Mouse (Mus musculus) liver, adult 2 months (tissue): ENCODE data around the gene Gabrb3. TPM values are rescaled to one million over a fixed set of nuclear protein-coding genes. Genes with fewer than 3 reads are reported as not detected.

Experiments used
- DNase-seq: peaks from one replicate; pipeline ENCODE4 v3.0.0-alpha.2; 2011; ENCODE audit warnings: low read depth, low spot score; ENCODE audit errors: extremely low read depth
- H3K27ac ChIP-seq: fragments of 200-500 bp; replicated peaks from 2 replicates; pipeline ENCODE4 v1.5.1; 2012; ENCODE audit warnings: low read depth, mild to moderate bottlenecking, control low read depth, inconsistent platforms, low read length; ENCODE audit not compliant: insufficient read depth
- H3K27me3 ChIP-seq: fragments of 200-500 bp; 2 replicates; pipeline ENCODE4 v1.6.1; 2012; ENCODE audit warnings: mild to moderate bottlenecking, moderate library complexity, low read length, inconsistent platforms; ENCODE audit not compliant: control insufficient read depth, insufficient read depth
- H3K36me3 ChIP-seq: fragments of 200-500 bp; 2 replicates; pipeline ENCODE4 v1.6.1; 2012; ENCODE audit warnings: low read length, inconsistent platforms; ENCODE audit not compliant: control insufficient read depth, insufficient read depth
- H3K4me1 ChIP-seq: fragments of 200-500 bp; 2 replicates; pipeline ENCODE4 v1.6.1; 2011; ENCODE audit warnings: low read length; ENCODE audit not compliant: control insufficient read depth, insufficient read depth
- H3K4me3 ChIP-seq: fragments of 200-500 bp; 2 replicates; pipeline ENCODE4 v1.5.1; 2011; ENCODE audit warnings: low read depth, mild to moderate bottlenecking, control low read depth, low read length, moderate library complexity; ENCODE audit not compliant: insufficient read depth
- H3K79me2 ChIP-seq: fragments of 200-500 bp; 2 replicates; pipeline ENCODE4 v1.6.1; 2012; ENCODE audit warnings: inconsistent platforms, mild to moderate bottlenecking, low read length, moderate library complexity; ENCODE audit not compliant: control insufficient read depth, insufficient read depth
- H3K9ac ChIP-seq: fragments of 200-500 bp; 2 replicates; pipeline ENCODE4 v1.6.1; 2012; ENCODE audit warnings: low read depth, mild to moderate bottlenecking, control low read depth, inconsistent platforms, low read length
- CTCF ChIP-seq: fragments of 200-500 bp; IDR thresholded peaks from 2 replicates; pipeline ENCODE4 v1.5.1; 2011; ENCODE audit warnings: low read depth, low read length, control low read depth
- POLR2A ChIP-seq: fragments of 200-500 bp; IDR thresholded peaks from 2 replicates; pipeline ENCODE4 v1.6.1; 2011; ENCODE audit warnings: low read length, control low read depth; ENCODE audit not compliant: insufficient read depth; ENCODE audit errors: extremely low read depth
- WGBS: fragments of 180-500 bp; shearing (Covaris S2); methylation state at CpG from one replicate; pipeline ENCODE4 v1.1.7; 2018; 5-methylcytosine and 5-hydroxymethylcytosine counted together
- polyA plus RNA-seq: library from polyadenylated mRNA; depleted of rRNA; stranded (reverse); fragments of >200 nt; gene quantifications from 2 replicates; pipeline ENCODE4 v1.2.3, GENCODE M21; 2012
- total RNA-seq: library from RNA; depleted of rRNA; stranded (reverse); fragments of >200 nt; gene quantifications from 2 replicates; pipeline ENCODE4 v1.2.3, GENCODE M21; 2014

The Gabrb3 gene
- total and polyA plus RNA-seq, 2 experiments = 0.28 to 0.55 TPM

- no peaks in the 10 kb centered on the region for H3K79me2 ChIP-seq
- no peak for DNase-seq
- no peaks in the 10 kb centered on the region for H3K36me3 ChIP-seq
- TF ChIP-seq POLR2A (no peak), CTCF (no peak)
- H3K4me3 ChIP-seq = no peak within 1 kb of the TSS
- H3K9ac ChIP-seq = no peak within 1 kb of the TSS
- no peaks in the 10 kb centered on the region for H3K4me1 ChIP-seq
- H3K27ac ChIP-seq = no peak within 1 kb of the TSS
- 2% methylated on average over 58 of the region's 59 CpGs for WGBS
- peaks cover 6% of the 10 kb centered on the region; the same call in 1 of the 2 replicates for H3K27me3 ChIP-seq
Observed at GRCm38 (mm10) chr7:57509681-57510141, 90.2 kb downstream of the Gabrb3 start, which contains the start of gene Gabra5. TSS of gene Gabra5 (minus strand) at chr7:57510059.

DNA sequence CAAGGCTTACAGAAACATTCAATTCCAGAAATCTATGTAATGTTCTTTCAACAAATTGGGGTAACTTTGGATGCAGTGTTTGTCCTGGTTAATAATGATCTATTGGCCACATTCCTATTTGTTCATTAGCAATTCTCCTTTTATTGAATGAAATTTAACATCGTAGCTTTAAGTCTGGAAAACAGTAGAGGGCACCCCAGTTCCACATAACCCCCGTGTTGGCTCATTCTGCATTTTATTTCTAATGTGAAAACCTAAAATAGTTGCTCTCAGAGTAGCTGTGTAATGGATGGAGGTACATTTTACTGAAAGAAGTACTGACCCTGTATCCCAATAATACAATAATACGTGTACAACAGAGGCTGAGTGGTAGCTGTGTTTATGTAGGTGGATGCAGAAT, 93.5 kb downstream of the Gabrb3 start:
- no peak overlapping the region for H3K9ac ChIP-seq
- 22% methylated on average over 3 of the region's 3 CpGs for WGBS
- no peaks in the 10 kb centered on the region for H3K4me1 ChIP-seq
- no peak overlapping the region for H3K4me3 ChIP-seq
- peak; percentile 28 for DNase-seq
- TF ChIP-seq POLR2A (no peak), CTCF (peak; percentile 22; the same call in 1 of the 2 replicates)
- no peak overlapping the region for H3K27ac ChIP-seq
- H3K79me2 ChIP-seq = no peaks in the 10 kb centered on the region
- no peaks in the 10 kb centered on the region for H3K36me3 ChIP-seq
- H3K27me3 ChIP-seq = peaks cover 6% of the 10 kb centered on the region; the same call in 1 of the 2 replicates

- H3K27ac ChIP-seq = no peak overlapping the region
- TF ChIP-seq POLR2A = no peak
- TF ChIP-seq CTCF = no peak
- H3K4me1 ChIP-seq = no peaks in the 10 kb centered on the region
- no peak overlapping the region for H3K9ac ChIP-seq
- 81% methylated on average over 4 of the region's 4 CpGs for WGBS
- H3K79me2 ChIP-seq = no peaks in the 10 kb centered on the region
- no peaks in the 10 kb centered on the region for H3K27me3 ChIP-seq
- H3K36me3 ChIP-seq = no peaks in the 10 kb centered on the region
- no peak overlapping the region for H3K4me3 ChIP-seq
- DNase-seq = no peak
Observed at GRCm38 (mm10) chr7:57529451-57529850, 110.0 kb downstream of the Gabrb3 start.

DNA sequence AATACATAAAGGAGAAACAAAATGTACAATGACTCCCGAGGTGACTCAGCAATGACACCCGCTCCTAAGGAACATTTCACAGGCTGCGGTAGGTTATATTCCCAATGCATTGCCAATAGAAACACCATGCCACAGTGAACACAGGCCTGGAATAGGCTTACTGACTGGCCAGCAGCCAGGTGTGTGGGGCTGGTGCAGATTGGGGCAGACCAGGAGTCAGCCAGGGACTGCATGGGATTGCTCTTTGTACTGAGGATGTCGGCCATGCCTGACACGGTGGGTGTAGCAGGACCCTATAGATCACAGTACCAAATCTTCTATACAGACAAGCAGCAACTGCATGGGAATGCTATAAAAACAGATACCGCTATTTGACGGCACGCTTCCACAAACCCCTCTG, 110.5 kb downstream of the Gabrb3 start:
- no peaks in the 10 kb centered on the region for H3K27me3 ChIP-seq
- no peaks in the 10 kb centered on the region for H3K79me2 ChIP-seq
- WGBS = 92% methylated on average over 8 of the region's 8 CpGs
- H3K9ac ChIP-seq = no peak overlapping the region
- no peak for TF ChIP-seq CTCF
- no peak for TF ChIP-seq POLR2A
- no peak overlapping the region for H3K27ac ChIP-seq
- H3K4me1 ChIP-seq = no peaks in the 10 kb centered on the region
- H3K36me3 ChIP-seq = no peaks in the 10 kb centered on the region
- H3K4me3 ChIP-seq = no peak overlapping the region
- DNase-seq = no peak

GRCm38 (mm10) chr7:57532676-57533075, 113.2 kb downstream of the Gabrb3 start:
- WGBS = 82% methylated on average over 10 of the region's 10 CpGs
- Histone ChIP-seq H3K4me3 (no peak overlapping the region), H3K36me3 (no peaks in the 10 kb centered on the region), H3K9ac (no peak overlapping the region), H3K27me3 (no peaks in the 10 kb centered on the region), H3K27ac (no peak overlapping the region), H3K79me2 (no peaks in the 10 kb centered on the region), H3K4me1 (no peaks in the 10 kb centered on the region)
- TF ChIP-seq CTCF = no peak
- DNase-seq = no peak

DNA sequence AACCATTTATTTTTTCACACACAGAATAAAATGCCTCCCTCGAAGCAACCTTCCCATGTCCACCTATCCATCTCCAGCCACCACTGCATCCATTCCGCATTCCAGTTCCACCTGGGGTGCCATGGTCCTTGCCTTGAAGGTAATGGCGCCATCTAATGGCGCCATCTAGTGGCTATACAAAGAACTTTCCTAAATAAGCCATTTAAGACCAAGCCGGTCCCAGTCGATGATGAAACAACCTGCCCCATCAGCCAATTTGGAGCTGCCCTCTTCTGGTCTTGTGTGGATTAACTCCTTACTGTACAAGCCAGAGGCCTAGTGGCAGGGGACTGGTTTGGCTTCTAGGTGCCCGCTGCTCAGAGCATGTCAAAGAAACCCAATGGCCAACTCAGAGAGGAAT, 119.1 kb downstream of the Gabrb3 start:
- Histone ChIP-seq H3K4me3 (no peak overlapping the region), H3K4me1 (no peaks in the 10 kb centered on the region), H3K27me3 (no peaks in the 10 kb centered on the region; the same call in 1 of the 2 replicates), H3K36me3 (no peaks in the 10 kb centered on the region), H3K79me2 (no peaks in the 10 kb centered on the region), H3K27ac (no peak overlapping the region), H3K9ac (no peak overlapping the region)
- peak; percentile 50 for DNase-seq
- TF ChIP-seq POLR2A = no peak
- TF ChIP-seq CTCF = peak; percentile 44
- 20% methylated on average over 7 of the region's 7 CpGs for WGBS
